Mouse (Mus musculus) forebrain, embryonic 15.5 days (tissue): Measurements from ENCODE around the gene Gm6176. TPM values are rescaled to one million over a fixed set of nuclear protein-coding genes. Genes with fewer than 3 reads are reported as not detected.
"Not testable (repeated sequence)": the region's sequence is repeated elsewhere in the genome, so short reads cannot be mapped to it uniquely, and the experiment has no call there.

Experiments
- ATAC-seq: fragments of 200-750 bp; cut with Nextera tagmentation; replicated peaks from 2 replicates; pipeline ENCODE4 v1.8.0; 2017; ENCODE audit warnings: mild to moderate bottlenecking, moderate TSS enrichment, moderate library complexity
- H3K27ac ChIP-seq: fragments of 300-500 bp; sonication (generic); replicated peaks from 2 replicates; pipeline ENCODE4 v1.5.1; 2015; ENCODE audit warnings: mild to moderate bottlenecking, inconsistent platforms
- H3K27me3 ChIP-seq: fragments of 300-500 bp; sonication (generic); 2 replicates; pipeline ENCODE4 v1.6.1; 2015; ENCODE audit warnings: inconsistent platforms
- H3K36me3 ChIP-seq: fragments of 300-500 bp; sonication (generic); 2 replicates; pipeline ENCODE4 v1.6.1; 2015; ENCODE audit warnings: mild to moderate bottlenecking, inconsistent platforms
- H3K4me1 ChIP-seq: fragments of 300-500 bp; sonication (generic); 2 replicates; pipeline ENCODE4 v1.6.1; 2015; ENCODE audit warnings: inconsistent platforms
- H3K4me2 ChIP-seq: fragments of 300-500 bp; sonication (generic); replicated peaks from 2 replicates; pipeline ENCODE4 v1.6.1; 2015; ENCODE audit warnings: mild to moderate bottlenecking, inconsistent platforms
- H3K4me3 ChIP-seq: fragments of 300-500 bp; sonication (generic); 2 replicates; pipeline ENCODE4 v1.5.1; 2015; ENCODE audit warnings: mild to moderate bottlenecking, inconsistent platforms
- H3K9ac ChIP-seq: fragments of 300-500 bp; sonication (generic); replicated peaks from 2 replicates; pipeline ENCODE4 v1.6.1; 2015; ENCODE audit warnings: mild to moderate bottlenecking, inconsistent platforms
- H3K9me3 ChIP-seq: fragments of 300-500 bp; sonication (generic); 2 replicates; pipeline ENCODE4 v1.6.1; 2016; ENCODE audit warnings: inconsistent platforms
- WGBS: fragments of 180-500 bp; shearing (Covaris S2); methylation state at CpG from one replicate; pipeline ENCODE4 v1.1.7; 2015; ENCODE audit warnings: mixed read lengths; 5-methylcytosine and 5-hydroxymethylcytosine counted together
- polyA plus RNA-seq: library from polyadenylated mRNA; unstranded; fragments of >200 nt; fragmentation: Nextera tagmentation; extraction: Ambion mirVana; gene quantifications from 2 replicates; pipeline ENCODE4 v1.2.1, GENCODE M21; 2015

Gene Gm6176
- not detected in 2 replicates for polyA plus RNA-seq

- no CpG with 5 or more reads among the region's 1 CpGs for WGBS
These were observed at the start of gene Gm6176 for GRCm38 (mm10) chr7:22056205-22056604. TSS of gene Gm6176 (minus strand) at chr7:22056305.

GRCm38 (mm10) chr7:22068757-22069156 lies 12.7 kb upstream of the Gm6176 start, which contains the start of gene Vmn1r139:
TSS of gene Vmn1r139 (plus strand) at chr7:22069057.
- no CpG with 5 or more reads among the region's 7 CpGs for whole genome bisulfite sequencing
- H3K9ac ChIP-seq, H3K4me3 ChIP-seq, H3K27me3 ChIP-seq, H3K9me3 ChIP-seq, ATAC-seq, H3K36me3 ChIP-seq, H3K4me1 ChIP-seq, H3K27ac ChIP-seq, H3K4me2 ChIP-seq: not testable (repeated sequence)

More at GRCm38 (mm10) chr7:22056205-22056604, at the start of gene Gm6176:
- H3K9me3 ChIP-seq, ATAC-seq, H3K27ac ChIP-seq, H3K9ac ChIP-seq, H3K36me3 ChIP-seq, H3K4me3 ChIP-seq, H3K4me1 ChIP-seq, H3K27me3 ChIP-seq, H3K4me2 ChIP-seq: not testable (repeated sequence)

- ATAC-seq, H3K4me1 ChIP-seq, H3K27me3 ChIP-seq, H3K27ac ChIP-seq, H3K4me3 ChIP-seq, H3K4me2 ChIP-seq, H3K9ac ChIP-seq, H3K9me3 ChIP-seq, H3K36me3 ChIP-seq: not testable (repeated sequence)
- WGBS: no CpG with 5 or more reads among the region's 2 CpGs
These were observed 27.3 kb downstream of the Gm6176 start, which contains the start of gene Vmn1r138 for GRCm38 (mm10) chr7:22028797-22029196. TSS of gene Vmn1r138 (minus strand) at chr7:22028897.

Other genes starting within 250 kb of the Gm6176 start
- not detected in 2 replicates for gene Vmn1r135, start 224.0 kb downstream of the Gm6176 start, polyA plus RNA-seq
- not detected in 2 replicates for gene Gm5725, start 212.0 kb downstream of the Gm6176 start, polyA plus RNA-seq
- gene Gm5891, start 135.0 kb downstream of the Gm6176 start, polyA plus RNA-seq: not detected in 2 replicates
- not detected in 2 replicates for gene Vmn1r137, start 61.7 kb downstream of the Gm6176 start, polyA plus RNA-seq
- not detected in 2 replicates for gene Vmn1r138, start 27.4 kb downstream of the Gm6176 start, polyA plus RNA-seq
- not detected in 2 replicates for gene Vmn1r139, start 12.8 kb upstream of the Gm6176 start, polyA plus RNA-seq
- not detected in 2 replicates for gene Gm16451, start 61.9 kb upstream of the Gm6176 start, polyA plus RNA-seq
- not detected in 2 replicates for gene Gm10666, start 78.4 kb upstream of the Gm6176 start, polyA plus RNA-seq
- gene Vmn1r142, start 107.7 kb upstream of the Gm6176 start, polyA plus RNA-seq: not detected in 2 replicates
- not detected in 2 replicates for gene Vmn1r143, start 133.1 kb upstream of the Gm6176 start, polyA plus RNA-seq
- gene Gm8653, start 145.0 kb upstream of the Gm6176 start, polyA plus RNA-seq: not detected in 2 replicates
- not detected in 2 replicates for gene Gm8453, start 173.2 kb upstream of the Gm6176 start, polyA plus RNA-seq